Mouse (Mus musculus) C2C12 (cell line): ENCODE results near the gene Asb5. TPM values are rescaled to one million over a fixed set of nuclear protein-coding genes. Genes with fewer than 3 reads are reported as not detected.

Source experiments
- H3K27me3 ChIP-seq: one replicate; pipeline ENCODE4 v1.6.1; 2011; ENCODE audit not compliant: control insufficient read depth, insufficient read depth, insufficient read length
- H3K36me3 ChIP-seq: one replicate; pipeline ENCODE4 v1.6.1; 2011; ENCODE audit not compliant: control insufficient read depth, insufficient read depth
- H3K4me3 ChIP-seq: one replicate; pipeline ENCODE4 v1.5.1; 2011; ENCODE audit warnings: mild to moderate bottlenecking, control low read depth; ENCODE audit not compliant: poor library complexity, insufficient read depth, severe bottlenecking
- H3K79me2 ChIP-seq: one replicate; pipeline ENCODE4 v1.6.1; 2011; ENCODE audit not compliant: control insufficient read depth, insufficient read depth
- H3K79me3 ChIP-seq: one replicate; pipeline ENCODE4 v1.6.1; 2011; ENCODE audit warnings: low read depth, control low read depth
- H3ac ChIP-seq: one replicate; pipeline ENCODE3; 2011; ENCODE audit warnings: low read depth; ENCODE audit not compliant: control insufficient read depth, insufficient read length
- CEBPB ChIP-seq: IDR thresholded peaks from one replicate; pipeline ENCODE4 v1.6.1; 2011; ENCODE audit warnings: low read depth, mild to moderate bottlenecking, control low read depth, moderate library complexity
- CTCF ChIP-seq: IDR thresholded peaks from one replicate; pipeline ENCODE4 v1.5.1; 2011; ENCODE audit not compliant: control insufficient read depth, insufficient read depth, insufficient read length
- FOSL1 ChIP-seq: IDR thresholded peaks from one replicate; pipeline ENCODE4 v1.8.0; 2011; ENCODE audit warnings: mild to moderate bottlenecking, low read length; ENCODE audit not compliant: poor library complexity, insufficient read depth, severe bottlenecking
- MAX ChIP-seq: IDR thresholded peaks from one replicate; pipeline ENCODE4 v1.6.1; 2011; ENCODE audit warnings: mild to moderate bottlenecking, control low read depth
- MYOD1 ChIP-seq: IDR thresholded peaks from one replicate; pipeline ENCODE4 v1.6.1; 2011; ENCODE audit warnings: low read depth; ENCODE audit not compliant: control insufficient read depth, insufficient read length
- MYOG ChIP-seq: IDR thresholded peaks from one replicate; pipeline ENCODE4 v1.6.1; 2011; ENCODE audit not compliant: control insufficient read depth, insufficient read length; ENCODE audit errors: extremely low read depth
- USF1 ChIP-seq: IDR thresholded peaks from one replicate; pipeline ENCODE4 v1.6.1; 2011; ENCODE audit warnings: low read depth, mild to moderate bottlenecking, control low read depth, moderate library complexity
- polyA plus RNA-seq: library from polyadenylated mRNA; unstranded; fragments of >200 nt; fragmentation: generic; extraction: Trizol; gene quantifications from one replicate; pipeline ENCODE4 v1.2.1, GENCODE M21; 2012; ENCODE audit warnings: missing spikeins

Asb5 gene
- polyA plus RNA-seq, 1 experiment = 146 TPM

- no peak overlapping the region for H3ac ChIP-seq
- H3K79me2 ChIP-seq = peaks cover 50% of the 10 kb centered on the region
- H3K27me3 ChIP-seq = no peaks in the 10 kb centered on the region
- peaks cover 44% of the 10 kb centered on the region for H3K36me3 ChIP-seq
- H3K4me3 ChIP-seq = no peak overlapping the region
- TF ChIP-seq MYOD1 (no peak), MAX (no peak), MYOG (no peak), USF1 (no peak), FOSL1 (no peak), CEBPB (no peak), CTCF (no peak)
- peaks cover 32% of the 10 kb centered on the region for H3K79me3 ChIP-seq
Measured at GRCm38 (mm10) chr8:54526700-54527099, 2.7 kb upstream of the Asb5 start.

- Histone ChIP-seq H3K36me3 (peaks cover 26% of the 10 kb centered on the region), H3K79me2 (peaks cover 50% of the 10 kb centered on the region), H3K4me3 (peak overlapping the region; percentile 79), H3K27me3 (no peaks in the 10 kb centered on the region), H3ac (peak overlapping the region; percentile 45), H3K79me3 (peaks cover 32% of the 10 kb centered on the region)
- no peak for TF ChIP-seq MYOG
- TF ChIP-seq FOSL1 = no peak
- no peak for TF ChIP-seq CEBPB
- TF ChIP-seq MYOD1 = no peak
- no peak for TF ChIP-seq USF1
- no peak for TF ChIP-seq CTCF
Measured at GRCm38 (mm10) chr8:54528571-54528970, 809 bp upstream of the Asb5 start.

GRCm38 (mm10) chr8:54535172-54535571 is 5.8 kb downstream of the Asb5 start:
- H3ac ChIP-seq = no peak overlapping the region
- TF ChIP-seq USF1 (no peak), MAX (no peak), MYOG (no peak), CEBPB (no peak), CTCF (no peak), MYOD1 (no peak), FOSL1 (no peak)
- H3K4me3 ChIP-seq = no peak overlapping the region
- no peaks in the 10 kb centered on the region for H3K79me2 ChIP-seq
- H3K79me3 ChIP-seq = no peaks in the 10 kb centered on the region
- no peaks in the 10 kb centered on the region for H3K36me3 ChIP-seq
- H3K27me3 ChIP-seq = no peaks in the 10 kb centered on the region

GRCm38 (mm10) chr8:54537285-54537684 is 7.9 kb downstream of the Asb5 start:
- Histone ChIP-seq H3K79me3 (no peaks in the 10 kb centered on the region), H3K79me2 (no peaks in the 10 kb centered on the region), H3K36me3 (no peaks in the 10 kb centered on the region), H3ac (no peak overlapping the region), H3K27me3 (no peaks in the 10 kb centered on the region), H3K4me3 (no peak overlapping the region)
- TF ChIP-seq MYOD1 = no peak
- no peak for TF ChIP-seq USF1
- no peak for TF ChIP-seq CEBPB
- TF ChIP-seq CTCF = no peak
- no peak for TF ChIP-seq MYOG
- no peak for TF ChIP-seq MAX
- no peak for TF ChIP-seq FOSL1

GRCm38 (mm10) chr8:54541331-54541730 is 12.0 kb downstream of the Asb5 start:
- TF ChIP-seq MYOG (no peak), FOSL1 (no peak), CEBPB (no peak), CTCF (no peak)
- Histone ChIP-seq H3K79me3 (no peaks in the 10 kb centered on the region), H3K4me3 (no peak overlapping the region), H3K79me2 (no peaks in the 10 kb centered on the region), H3K36me3 (no peaks in the 10 kb centered on the region), H3ac (no peak overlapping the region), H3K27me3 (no peaks in the 10 kb centered on the region)

- no peak overlapping the region for H3K4me3 ChIP-seq
- no peaks in the 10 kb centered on the region for H3K36me3 ChIP-seq
- H3K79me3 ChIP-seq = peaks cover 22% of the 10 kb centered on the region
- TF ChIP-seq MYOG (no peak), MYOD1 (peak; percentile 99), FOSL1 (peak; percentile 87), CEBPB (peak; percentile 43), USF1 (peak; percentile 31), CTCF (no peak), MAX (peak; percentile 71)
- no peak overlapping the region for H3ac ChIP-seq
- peaks cover 32% of the 10 kb centered on the region for H3K79me2 ChIP-seq
- H3K27me3 ChIP-seq = no peaks in the 10 kb centered on the region
Measured at GRCm38 (mm10) chr8:54548383-54548782, 19.0 kb downstream of the Asb5 start.
